Mouse (Mus musculus): ENCODE results near the gene Eif2ak1. TPM values are rescaled to one million over a fixed set of nuclear protein-coding genes. Genes with fewer than 3 reads are reported as not detected.

The Eif2ak1 gene
- total and polyA plus RNA-seq, 2 experiments from 2014 or later, result 28.0 to 36.8 TPM

- WGBS, result 71% methylated on average over 3 of the region's 3 CpGs
- ATAC-seq (no peak), DNase-seq (peak; percentile 24)
- H3K27ac ChIP-seq (ENCODE audit: low read depth, low read length), result peak overlapping the region; percentile 30; the same call in 1 of the 2 replicates
- no peak for TF ChIP-seq CTCF (IDR thresholded peaks at IDR 0.05; ENCODE audit: low read depth)
- no peak overlapping the region for H3K4me2 ChIP-seq (ENCODE audit: low read depth)
- no peaks in the 10 kb centered on the region for H3K36me3 ChIP-seq (ENCODE audit: insufficient read depth)
- H3K4me1 ChIP-seq (ENCODE audit: insufficient read depth), result no peaks in the 10 kb centered on the region
- H3K27me3 ChIP-seq (ENCODE audit: insufficient read depth, low read length), result no peaks in the 10 kb centered on the region
- H3K4me3 ChIP-seq (ENCODE audit: low read depth, low read length), result no peak overlapping the region
- no peak overlapping the region for H3K9ac ChIP-seq
- H3K9me3 ChIP-seq (ENCODE audit: low read length), result no peaks in the 10 kb centered on the region
Observed at GRCm38 (mm10) chr5:143809421-143810090, 8.0 kb upstream of the Eif2ak1 start.

- Histone ChIP-seq H3K4me1 (ENCODE audit: insufficient read depth) (no peaks in the 10 kb centered on the region), H3K27ac (ENCODE audit: low read depth, low read length) (no peak overlapping the region), H3K27me3 (ENCODE audit: insufficient read depth, low read length) (no peaks in the 10 kb centered on the region), H3K4me2 (ENCODE audit: low read depth) (no peak overlapping the region), H3K9ac (no peak overlapping the region), H3K4me3 (ENCODE audit: low read depth, low read length) (no peak overlapping the region), H3K9me3 (ENCODE audit: low read length) (no peaks in the 10 kb centered on the region), H3K36me3 (ENCODE audit: insufficient read depth) (no peaks in the 10 kb centered on the region)
- ATAC-seq (no peak), DNase-seq (no peak)
- no peak for TF ChIP-seq CTCF (IDR thresholded peaks at IDR 0.05; ENCODE audit: low read depth)
- WGBS, result 84% methylated on average over 5 of the region's 5 CpGs
Observed at GRCm38 (mm10) chr5:143811653-143812052, 5.9 kb upstream of the Eif2ak1 start.

GRCm38 (mm10) chr5:143814626-143815025, 3.0 kb upstream of the Eif2ak1 start:
- Histone ChIP-seq H3K9me3 (ENCODE audit: low read length) (no peaks in the 10 kb centered on the region), H3K4me2 (ENCODE audit: low read depth) (no peak overlapping the region), H3K27me3 (ENCODE audit: insufficient read depth, low read length) (no peaks in the 10 kb centered on the region), H3K9ac (no peak overlapping the region), H3K36me3 (ENCODE audit: insufficient read depth) (no peaks in the 10 kb centered on the region), H3K4me3 (ENCODE audit: low read depth, low read length) (no peak overlapping the region), H3K4me1 (ENCODE audit: insufficient read depth) (peaks cover 6% of the 10 kb centered on the region; the same call in 1 of the 2 replicates), H3K27ac (ENCODE audit: low read depth, low read length) (no peak overlapping the region)
- TF ChIP-seq CTCF (IDR thresholded peaks at IDR 0.05; ENCODE audit: low read depth), result no peak
- 62% methylated on average over 2 of the region's 2 CpGs for WGBS
- ATAC-seq (no peak), DNase-seq (no peak)

DNA sequence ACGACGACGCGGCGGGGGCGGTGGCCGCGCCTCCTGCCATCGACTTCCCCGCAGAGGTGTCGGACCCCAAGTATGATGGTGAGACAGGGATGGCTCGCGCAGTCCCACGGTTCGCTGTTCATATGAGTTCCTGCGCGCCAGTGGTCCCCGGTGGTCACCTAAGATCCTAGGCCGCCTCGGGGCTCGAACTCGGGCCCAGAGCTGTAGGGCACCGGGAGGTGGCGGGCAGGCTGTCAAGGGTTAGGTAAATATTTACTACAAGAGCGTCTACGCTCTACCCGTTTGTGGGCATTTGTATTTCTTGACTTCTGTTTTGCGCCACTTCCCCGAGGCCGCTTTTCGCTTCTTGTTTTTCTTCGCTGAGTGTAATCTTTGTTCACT, 333 bp downstream of the Eif2ak1 start:
- WGBS, result 5% methylated on average over 32 of the region's 32 CpGs
- ATAC-seq (peak; percentile 48), DNase-seq (no peak)
- Histone ChIP-seq H3K36me3 (ENCODE audit: insufficient read depth) (no peaks in the 10 kb centered on the region), H3K27ac (ENCODE audit: low read depth, low read length) (peak overlapping the region; percentile 74), H3K4me3 (ENCODE audit: low read depth, low read length) (peak overlapping the region; percentile 87), H3K4me1 (ENCODE audit: insufficient read depth) (peaks cover 6% of the 10 kb centered on the region; the same call in 1 of the 2 replicates), H3K9ac (peak overlapping the region; percentile 76), H3K4me2 (ENCODE audit: low read depth) (peak overlapping the region; percentile 71), H3K27me3 (ENCODE audit: insufficient read depth, low read length) (no peaks in the 10 kb centered on the region), H3K9me3 (ENCODE audit: low read length) (no peaks in the 10 kb centered on the region)
- no peak for TF ChIP-seq CTCF (IDR thresholded peaks at IDR 0.05; ENCODE audit: low read depth)

DNA sequence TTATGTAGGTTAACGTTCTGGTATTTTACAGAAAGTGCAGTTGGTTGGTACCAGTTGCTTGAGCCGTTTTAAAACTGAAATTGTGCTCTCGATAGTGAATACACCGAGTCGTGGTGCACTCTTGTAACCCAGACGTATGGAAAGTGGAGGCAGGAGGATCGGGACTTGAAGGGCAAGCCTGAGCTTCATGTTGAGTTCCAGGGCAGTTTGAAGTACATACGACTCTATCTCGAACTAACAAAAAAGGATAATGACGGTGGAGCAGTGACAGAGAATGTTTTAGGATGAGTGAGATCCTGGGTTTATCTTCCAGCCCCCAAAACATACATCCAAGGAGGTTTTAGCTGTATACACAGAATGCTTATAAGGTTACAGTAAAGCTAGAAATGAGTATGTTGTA, 873 bp downstream of the Eif2ak1 start:
- peak overlapping the region; percentile 71 for H3K4me2 ChIP-seq (ENCODE audit: low read depth)
- H3K9ac ChIP-seq, result peak overlapping the region; percentile 76
- H3K36me3 ChIP-seq (ENCODE audit: insufficient read depth), result no peaks in the 10 kb centered on the region
- TF ChIP-seq CTCF (IDR thresholded peaks at IDR 0.05; ENCODE audit: low read depth), result no peak
- H3K9me3 ChIP-seq (ENCODE audit: low read length), result no peaks in the 10 kb centered on the region
- no peak overlapping the region for H3K27ac ChIP-seq (ENCODE audit: low read depth, low read length)
- DNase-seq (no peak), ATAC-seq (no peak)
- 17% methylated on average over 10 of the region's 10 CpGs for WGBS
- peaks cover 6% of the 10 kb centered on the region; the same call in 1 of the 2 replicates for H3K4me1 ChIP-seq (ENCODE audit: insufficient read depth)
- H3K27me3 ChIP-seq (ENCODE audit: insufficient read depth, low read length), result no peaks in the 10 kb centered on the region
- H3K4me3 ChIP-seq (ENCODE audit: low read depth, low read length), result peak overlapping the region; percentile 87

GRCm38 (mm10) chr5:143818949-143819348, 1.4 kb downstream of the Eif2ak1 start:
- DNase-seq, result no peak
- no peaks in the 10 kb centered on the region for H3K36me3 ChIP-seq (ENCODE audit: insufficient read depth)
- H3K27ac ChIP-seq (ENCODE audit: low read depth, low read length), result no peak overlapping the region
- 86% methylated on average over 13 of the region's 13 CpGs for WGBS
- H3K4me3 ChIP-seq (ENCODE audit: low read depth, low read length), result peak overlapping the region; percentile 87; the same call in 1 of the 2 replicates
- H3K27me3 ChIP-seq (ENCODE audit: insufficient read depth, low read length), result no peaks in the 10 kb centered on the region
- H3K4me1 ChIP-seq (ENCODE audit: insufficient read depth), result peaks cover 6% of the 10 kb centered on the region; the same call in 1 of the 2 replicates
- no peaks in the 10 kb centered on the region for H3K9me3 ChIP-seq (ENCODE audit: low read length)
- peak overlapping the region; percentile 71; the same call in 1 of the 2 replicates for H3K4me2 ChIP-seq (ENCODE audit: low read depth)
- no peak for TF ChIP-seq CTCF (IDR thresholded peaks at IDR 0.05; ENCODE audit: low read depth)
- no peak overlapping the region for H3K9ac ChIP-seq
- ATAC-seq, result no peak

DNA sequence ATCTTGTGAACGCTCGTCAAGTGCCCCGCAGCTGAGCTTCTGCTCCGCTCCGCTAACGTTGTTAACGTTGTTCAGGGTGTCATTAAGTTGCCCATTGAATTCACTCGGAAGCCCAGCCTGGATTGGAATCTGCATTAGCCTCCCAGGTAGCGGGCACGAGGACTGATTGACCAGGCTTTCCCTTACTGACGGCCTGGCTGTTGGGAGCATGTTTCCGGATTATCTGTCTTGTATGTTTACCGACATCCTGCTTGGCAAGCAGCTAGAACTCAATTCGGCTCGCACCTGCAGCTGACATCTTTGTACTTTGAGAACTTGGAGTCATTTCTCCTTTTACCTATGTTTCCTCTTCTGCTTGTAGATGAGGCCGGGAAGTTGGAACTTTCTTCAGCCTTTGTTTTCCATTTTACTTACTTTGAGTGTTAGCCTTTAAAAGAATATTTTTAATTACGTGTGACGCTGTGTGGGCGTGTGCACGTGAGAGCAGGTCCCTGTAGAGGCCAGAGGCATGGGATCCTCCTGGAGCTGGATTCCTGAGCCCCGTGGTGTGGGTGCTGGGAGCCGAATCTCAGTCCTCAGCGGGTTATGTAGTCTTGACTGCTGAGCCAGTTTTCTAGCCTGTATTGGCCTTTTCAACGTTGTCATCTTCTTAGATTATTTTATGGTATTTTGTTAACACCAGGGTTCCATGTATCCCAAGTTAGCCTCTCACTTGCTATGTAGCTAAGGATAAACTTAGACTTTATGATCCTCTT, 2.5 kb downstream of the Eif2ak1 start:
- H3K27me3 ChIP-seq (ENCODE audit: insufficient read depth, low read length), result no peaks in the 10 kb centered on the region
- no peak overlapping the region for H3K9ac ChIP-seq
- ATAC-seq, result no peak
- peaks cover 6% of the 10 kb centered on the region; the same call in 1 of the 2 replicates for H3K4me1 ChIP-seq (ENCODE audit: insufficient read depth)
- H3K27ac ChIP-seq (ENCODE audit: low read depth, low read length), result no peak overlapping the region
- no peak for DNase-seq
- H3K4me2 ChIP-seq (ENCODE audit: low read depth), result no peak overlapping the region
- no peaks in the 10 kb centered on the region for H3K36me3 ChIP-seq (ENCODE audit: insufficient read depth)
- no peak for TF ChIP-seq CTCF (IDR thresholded peaks at IDR 0.05; ENCODE audit: low read depth)
- H3K9me3 ChIP-seq (ENCODE audit: low read length), result no peaks in the 10 kb centered on the region
- WGBS, result 82% methylated on average over 24 of the region's 24 CpGs
- no peak overlapping the region for H3K4me3 ChIP-seq (ENCODE audit: low read depth, low read length)

Data from forebrain, postnatal 0 days (tissue).